ENCODE assay signal across 9 mouse cellular contexts in the genomic region with DNA sequence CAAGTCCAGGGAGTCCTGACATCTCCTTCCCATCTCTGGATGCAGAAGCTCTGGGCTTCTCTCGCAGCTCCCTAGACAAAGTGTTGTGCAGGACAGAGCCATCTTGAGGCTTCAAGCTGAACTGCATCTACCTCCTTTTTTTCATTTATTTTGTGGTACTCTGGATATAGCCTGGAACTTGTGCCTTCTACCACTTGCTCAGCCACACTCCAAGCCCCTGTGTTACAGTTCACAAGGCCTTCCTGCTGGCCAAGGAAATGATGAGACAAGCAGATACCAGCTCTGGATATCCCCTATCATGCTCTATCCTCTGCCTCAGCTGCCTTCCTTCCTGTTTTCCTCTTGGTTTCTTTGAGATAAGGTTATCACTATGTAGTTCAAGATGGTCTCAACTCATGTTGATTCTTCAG. TPM values are rescaled to one million over a fixed set of nuclear protein-coding genes. Genes with fewer than 3 reads are reported as not detected.
A peak's percentile ranks its signal among the peaks of the same experiment; 100 is the strongest.
DNase-seq lines count a peak whose midpoint lies in the region; ATAC-seq and TF ChIP-seq lines count a peak whose summit lies in the region.
"Had no signal": no experiment of that assay in that cellular context is flagged by ENCODE, and none has a peak within 500 bp of the region (broad histone marks: within the 10 kb centered on the region; RNA-seq: fewer than 3 reads in every experiment).

No protein-coding gene starts in this region.

- in situ Hi-C loops in Patski (cut with MboI; ENCODE audit: low pct_unique_long_range_greater_than_20kb), result no loop called here

- no peak for ATAC-seq in intestine, postnatal 0 days
- ATAC-seq in intestine, embryonic 15.5 days, result no peak
- ATAC-seq in Patski, result no peak
- ATAC-seq in kidney, embryonic 16.5 days (ENCODE audit: low FRiP score, low TSS enrichment), result peak; percentile 27; the same call in 1 of the 2 replicates
- ATAC-seq in megakaryocyte progenitor cell, adult 5-6 weeks (replicated peaks; ENCODE audit: poor library complexity), result peak; percentile 72

- DNase-seq in CD4-positive, CD25-positive, alpha-beta regulatory T cell, adult 2 months (ENCODE audit: low read depth, low spot score), result peak; percentile 39
- DNase-seq in Patski (ENCODE audit: low read depth, low spot score), result no peak
- DNase-seq in adrenal gland, postnatal 10 days, result no peak
- no peak for DNase-seq in gastrocnemius, postnatal 25 days

- POLR2A ChIA-PET in Patski (lab: Charles Lee), result no interaction called here

- H3K27ac ChIP-seq in intestine, postnatal 0 days (ENCODE audit: low read depth, low read length), result no peak overlapping the region
- no peak overlapping the region for H3K27ac ChIP-seq in intestine, embryonic 15.5 days
- no peak overlapping the region for H3K27ac ChIP-seq in kidney, embryonic 16.5 days (ENCODE audit: low read length)
- H3K27ac ChIP-seq: embryonic facial prominence, embryonic 13.5 days had no signal

- CTCF ChIA-PET in Patski (lab: Charles Lee), result interaction anchor here (0.8 to 1.8 kb wide), 7 partner anchors 9 to 315 kb away, joined by 3 to 11 read pairs (median 4); partner anchors contain the start of gene Mrps26

- H3K9me3 ChIP-seq in intestine, postnatal 0 days (ENCODE audit: control insufficient read depth), result no peaks in the 10 kb centered on the region
- H3K9me3 ChIP-seq in intestine, embryonic 15.5 days, result no peaks in the 10 kb centered on the region
- H3K9me3 ChIP-seq in kidney, embryonic 16.5 days (ENCODE audit: low read length), result no peaks in the 10 kb centered on the region
- H3K9me3 ChIP-seq: embryonic facial prominence, embryonic 13.5 days had no signal

- peak; percentile 76 for TF ChIP-seq CTCF in intestine, postnatal 0 days (IDR thresholded peaks at IDR 0.05; ENCODE audit: low read depth)
- TF ChIP-seq CTCF in Patski (IDR thresholded peaks at IDR 0.05), result peak; percentile 73

- H3K4me3 ChIP-seq in intestine, postnatal 0 days (ENCODE audit: low read depth, low read length), result no peak overlapping the region
- H3K4me3 ChIP-seq in intestine, embryonic 15.5 days (replicated peaks), result no peak overlapping the region
- no peak overlapping the region for H3K4me3 ChIP-seq in kidney, embryonic 16.5 days (ENCODE audit: low read length)
- H3K4me3 ChIP-seq: embryonic facial prominence, embryonic 13.5 days had no signal

- H3K9ac ChIP-seq in intestine, postnatal 0 days (ENCODE audit: low read depth, low read length), result no peak overlapping the region
- no peak overlapping the region for H3K9ac ChIP-seq in intestine, embryonic 15.5 days
- H3K9ac ChIP-seq in kidney, embryonic 16.5 days (replicated peaks; ENCODE audit: low read length), result no peak overlapping the region
- H3K9ac ChIP-seq: embryonic facial prominence, embryonic 13.5 days had no signal

- H3K4me2 ChIP-seq in intestine, postnatal 0 days (replicated peaks; ENCODE audit: low read depth), result no peak overlapping the region
- H3K4me2 ChIP-seq in intestine, embryonic 15.5 days (replicated peaks), result no peak overlapping the region
- H3K4me2 ChIP-seq in kidney, embryonic 16.5 days (replicated peaks; ENCODE audit: low read depth, low read length), result no peak overlapping the region
- H3K4me2 ChIP-seq: embryonic facial prominence, embryonic 13.5 days had no signal

- no peaks in the 10 kb centered on the region for H3K27me3 ChIP-seq in intestine, postnatal 0 days (replicated peaks; ENCODE audit: control insufficient read depth, insufficient read depth, low read length)
- no peaks in the 10 kb centered on the region for H3K27me3 ChIP-seq in intestine, embryonic 15.5 days (replicated peaks)
- H3K27me3 ChIP-seq in Patski, result no peaks in the 10 kb centered on the region
- H3K27me3 ChIP-seq in kidney, embryonic 16.5 days (ENCODE audit: insufficient read depth, low read length), result no peaks in the 10 kb centered on the region
- H3K27me3 ChIP-seq: embryonic facial prominence, embryonic 13.5 days had no signal

- WGBS in intestine, postnatal 0 days, result 5% methylated on average over 1 of the region's 1 CpGs
- WGBS in intestine, embryonic 15.5 days, result 16% methylated on average over 1 of the region's 1 CpGs
- WGBS in kidney, embryonic 16.5 days, result 19% methylated on average over 1 of the region's 1 CpGs

- H3K36me3 ChIP-seq in intestine, postnatal 0 days (ENCODE audit: control insufficient read depth, insufficient read depth), result peaks cover 43% of the 10 kb centered on the region; the same call in 1 of the 2 replicates
- H3K36me3 ChIP-seq in intestine, embryonic 15.5 days, result peaks cover 27% of the 10 kb centered on the region
- H3K36me3 ChIP-seq in kidney, embryonic 16.5 days (ENCODE audit: insufficient read depth, low read length), result peaks cover 34% of the 10 kb centered on the region; the same call in 1 of the 2 replicates

- H3K4me1 ChIP-seq in intestine, postnatal 0 days (replicated peaks; ENCODE audit: control insufficient read depth, insufficient read depth, low read length), result no peaks in the 10 kb centered on the region
- H3K4me1 ChIP-seq in intestine, embryonic 15.5 days (replicated peaks), result no peaks in the 10 kb centered on the region
- no peaks in the 10 kb centered on the region for H3K4me1 ChIP-seq in kidney, embryonic 16.5 days (ENCODE audit: insufficient read depth, low read length)
- H3K4me1 ChIP-seq: embryonic facial prominence, embryonic 13.5 days had no signal

RNA-seq across cellular contexts. Expression of gene Avp, which starts 15.3 kb away (rescaled TPM):
- polyA plus RNA-seq in intestine, postnatal 0 days (2015; fragmentation: Nextera tagmentation; extraction: Ambion mirVana), result not detected in 2 replicates
- polyA plus RNA-seq in intestine, embryonic 15.5 days (2015; fragmentation: Nextera tagmentation; extraction: Ambion mirVana), result not detected in 2 replicates
- not detected for polyA plus RNA-seq in Patski (2021)
- not detected in 2 replicates for polyA plus RNA-seq in kidney, embryonic 16.5 days (2015; fragmentation: Nextera tagmentation; extraction: Ambion mirVana)
- not detected in 2 replicates for total RNA-seq in megakaryocyte progenitor cell, adult 5-6 weeks (2015)
- total RNA-seq in megakaryocyte progenitor cell, adult 5-6 weeks (2017), result not detected in 2 replicates
- not detected for total RNA-seq in adrenal gland, postnatal 10 days (2021)
- not detected for total RNA-seq in gastrocnemius, postnatal 25 days (2021)
- polyA plus RNA-seq: embryonic facial prominence, embryonic 13.5 days had no signal

RNA-seq across cellular contexts. Expression of gene Oxt, which starts 21.6 kb away (rescaled TPM):
- polyA plus RNA-seq in intestine, postnatal 0 days (2015; fragmentation: Nextera tagmentation; extraction: Ambion mirVana), result not detected in 2 replicates
- not detected in 2 replicates for polyA plus RNA-seq in intestine, embryonic 15.5 days (2015; fragmentation: Nextera tagmentation; extraction: Ambion mirVana)
- not detected for polyA plus RNA-seq in Patski (2021)
- 0.32 TPM in 1 of 2 replicates, not detected in the other for polyA plus RNA-seq in kidney, embryonic 16.5 days (2015; fragmentation: Nextera tagmentation; extraction: Ambion mirVana)
- total RNA-seq in megakaryocyte progenitor cell, adult 5-6 weeks (2015), result not detected in 2 replicates
- not detected in 2 replicates for total RNA-seq in megakaryocyte progenitor cell, adult 5-6 weeks (2017)
- not detected for total RNA-seq in adrenal gland, postnatal 10 days (2021)
- total RNA-seq in gastrocnemius, postnatal 25 days (2021), result not detected
- polyA plus RNA-seq: embryonic facial prominence, embryonic 13.5 days had no signal

RNA-seq across cellular contexts. Expression of gene Fastkd5, which starts 32.2 kb away (rescaled TPM):
- 6.4 and 6.8 TPM in 2 replicates for polyA plus RNA-seq in intestine, postnatal 0 days (2015; fragmentation: Nextera tagmentation; extraction: Ambion mirVana)
- polyA plus RNA-seq in intestine, embryonic 15.5 days (2015; fragmentation: Nextera tagmentation; extraction: Ambion mirVana), result 14.0 and 16.3 TPM in 2 replicates
- polyA plus RNA-seq in Patski (2021), result 8.1 TPM
- 16.4 and 19.8 TPM in 2 replicates for polyA plus RNA-seq in kidney, embryonic 16.5 days (2015; fragmentation: Nextera tagmentation; extraction: Ambion mirVana)
- total RNA-seq in megakaryocyte progenitor cell, adult 5-6 weeks (2015), result 16.1 and 21.0 TPM in 2 replicates
- total RNA-seq in megakaryocyte progenitor cell, adult 5-6 weeks (2017), result 20.3 and 22.8 TPM in 2 replicates
- 10 to 100 TPM; 12.0 to 12.6 TPM for total RNA-seq in adrenal gland, postnatal 10 days (2021)
- total RNA-seq in gastrocnemius, postnatal 25 days (2021), result 1 to 10 TPM; 5.0 to 6.4 TPM

RNA-seq across cellular contexts. Expression of gene Ubox5, which starts 32.2 kb away (rescaled TPM):
- 4.2 and 4.5 TPM in 2 replicates for polyA plus RNA-seq in intestine, postnatal 0 days (2015; fragmentation: Nextera tagmentation; extraction: Ambion mirVana)
- 12.0 and 12.2 TPM in 2 replicates for polyA plus RNA-seq in intestine, embryonic 15.5 days (2015; fragmentation: Nextera tagmentation; extraction: Ambion mirVana)
- 8.9 TPM for polyA plus RNA-seq in Patski (2021)
- 14.3 and 16.0 TPM in 2 replicates for polyA plus RNA-seq in kidney, embryonic 16.5 days (2015; fragmentation: Nextera tagmentation; extraction: Ambion mirVana)
- 5.7 and 9.3 TPM in 2 replicates for total RNA-seq in megakaryocyte progenitor cell, adult 5-6 weeks (2015)
- total RNA-seq in megakaryocyte progenitor cell, adult 5-6 weeks (2017), result 7.1 and 7.3 TPM in 2 replicates
- total RNA-seq in adrenal gland, postnatal 10 days (2021), result 1 to 10 TPM; 5.5 to 5.6 TPM
- 1 to 10 TPM; 3.3 to 3.8 TPM for total RNA-seq in gastrocnemius, postnatal 25 days (2021)

RNA-seq across cellular contexts. Expression of gene Mrps26, which starts 34.1 kb away (rescaled TPM):
- polyA plus RNA-seq in intestine, postnatal 0 days (2015; fragmentation: Nextera tagmentation; extraction: Ambion mirVana), result 68.0 and 70.6 TPM in 2 replicates
- polyA plus RNA-seq in intestine, embryonic 15.5 days (2015; fragmentation: Nextera tagmentation; extraction: Ambion mirVana), result 84.4 and 94.1 TPM in 2 replicates
- 73.1 TPM for polyA plus RNA-seq in Patski (2021)
- polyA plus RNA-seq in kidney, embryonic 16.5 days (2015; fragmentation: Nextera tagmentation; extraction: Ambion mirVana), result 98.5 and 104 TPM in 2 replicates
- 60.3 and 71.9 TPM in 2 replicates for total RNA-seq in megakaryocyte progenitor cell, adult 5-6 weeks (2015)
- 47.2 and 67.3 TPM in 2 replicates for total RNA-seq in megakaryocyte progenitor cell, adult 5-6 weeks (2017)
- 10 to 100 TPM; 69.8 to 74.0 TPM for total RNA-seq in adrenal gland, postnatal 10 days (2021)
- total RNA-seq in gastrocnemius, postnatal 25 days (2021), result 10 to 100 TPM; 44.9 to 45.0 TPM

Comparison
In these comparisons a context has a peak if more than half of its experiments do, and no peak if none do; other contexts are left out.
1. ATAC-seq: peak in kidney, embryonic 16.5 days (single experiment) and megakaryocyte progenitor cell, adult 5-6 weeks (single experiment); none in intestine, postnatal 0 days (single experiment), intestine, embryonic 15.5 days (single experiment) and Patski (single experiment).